Mouse (Mus musculus): ENCODE measurements around the gene Rfwd3. TPM values are rescaled to one million over a fixed set of nuclear protein-coding genes. Genes with fewer than 3 reads are reported as not detected.
A peak's percentile ranks its signal among the peaks of the same experiment; 100 is the strongest.
"Not testable (repeated sequence)": the region's sequence is repeated elsewhere in the genome, so short reads cannot be mapped to it uniquely, and the experiment has no call there.

The Rfwd3 gene
- polyA plus RNA-seq, 1 experiment from 2014 or later, result 71.9 TPM

DNA sequence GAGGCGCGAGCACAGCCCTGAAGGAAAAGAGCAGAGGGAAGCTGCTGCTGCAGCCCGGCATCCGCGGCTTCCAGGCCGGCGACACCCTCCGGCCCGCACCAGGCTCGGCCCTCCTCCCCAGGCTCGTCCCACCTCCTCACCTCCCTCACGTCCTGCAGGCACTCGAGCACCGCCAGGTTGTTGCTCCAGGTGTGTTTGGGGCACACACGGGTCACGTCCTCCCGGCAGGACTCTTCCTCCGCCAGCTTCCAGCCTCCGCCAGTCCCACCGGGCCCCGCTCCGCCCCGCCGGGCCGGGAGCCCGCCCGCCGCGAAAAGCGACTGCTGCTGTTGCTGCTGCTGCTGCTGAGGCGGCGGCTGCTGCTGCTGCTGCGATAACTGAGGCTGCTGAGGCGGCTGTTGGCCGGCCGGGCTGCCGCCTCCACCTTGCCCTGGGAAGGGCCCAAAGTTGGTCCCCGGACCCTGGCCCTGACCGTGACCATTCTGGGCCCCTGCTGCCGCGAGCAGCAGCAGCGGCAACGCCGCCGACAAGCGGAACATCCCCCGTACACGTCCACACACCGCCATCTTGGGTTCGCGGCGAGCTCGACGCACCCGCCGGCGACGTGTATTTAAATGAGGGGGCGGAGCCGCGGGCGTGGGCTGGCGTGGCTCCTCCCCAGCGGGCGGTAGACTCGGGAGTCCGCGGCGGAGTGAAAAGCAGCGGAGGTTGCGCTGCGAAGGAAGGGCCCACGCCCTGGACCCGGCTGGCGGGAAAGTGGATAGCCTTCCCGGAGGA lies 41.2 kb downstream of the Rfwd3 start, which contains the start of gene Glg1:
Glg1 (minus strand) TSS at position 586 of the 777 bp plus-strand sequence.
- peak; percentile 91 for ATAC-seq (ENCODE audit: low FRiP score, low TSS enrichment)
- under 1% methylated on average over 73 of the region's 76 CpGs for WGBS
- Histone ChIP-seq H3K4me2 (replicated peaks; ENCODE audit: low read depth, low read length) (peak within 1 kb of the TSS; percentile 72), H3K27ac (ENCODE audit: low read length) (peak within 1 kb of the TSS; percentile 100), H3K4me3 (ENCODE audit: low read length) (peak within 1 kb of the TSS; percentile 96), H3K36me3 (ENCODE audit: insufficient read depth, low read length) (peaks cover 5% of the 10 kb centered on the region; the same call in 1 of the 2 replicates), H3K9me3 (ENCODE audit: low read length) (no peaks in the 10 kb centered on the region), H3K27me3 (ENCODE audit: insufficient read depth, low read length) (no peaks in the 10 kb centered on the region), H3K4me1 (ENCODE audit: insufficient read depth, low read length) (peaks cover 16% of the 10 kb centered on the region), H3K9ac (replicated peaks; ENCODE audit: low read length) (peak within 1 kb of the TSS; percentile 96)

DNA sequence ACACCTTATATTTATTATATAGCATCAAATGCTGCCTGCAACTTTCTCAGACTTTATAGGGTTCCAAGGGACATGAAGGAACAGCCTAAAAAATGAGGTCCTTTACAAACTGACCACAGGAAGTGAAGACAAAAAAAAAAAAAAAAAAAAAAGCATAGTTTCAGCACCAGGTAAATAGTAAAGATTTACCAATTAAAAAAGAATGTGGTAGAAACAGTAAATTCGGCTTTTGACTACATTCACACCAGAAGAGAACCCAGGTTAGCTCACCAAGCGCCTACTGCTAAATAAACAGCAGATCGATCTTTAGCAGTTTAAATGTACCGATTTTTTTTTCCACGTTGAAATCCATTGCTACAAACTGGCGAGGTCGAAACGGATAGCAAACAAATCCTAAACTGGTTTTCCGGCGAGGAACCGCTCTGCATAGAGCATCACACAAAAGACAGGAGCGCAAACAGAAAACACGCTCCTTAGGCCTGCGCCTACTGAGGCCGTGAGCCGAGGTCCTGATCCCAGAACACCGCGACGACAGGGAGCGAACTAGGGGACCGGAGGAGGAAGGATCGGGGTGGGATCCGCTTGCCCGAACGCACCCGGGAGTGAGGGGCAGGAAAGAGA lies 41.9 kb downstream of the Rfwd3 start:
- H3K36me3 ChIP-seq (ENCODE audit: insufficient read depth, low read length), result peaks cover 5% of the 10 kb centered on the region; the same call in 1 of the 2 replicates
- under 1% methylated on average over 26 of the region's 26 CpGs for WGBS
- ATAC-seq (ENCODE audit: low FRiP score, low TSS enrichment), result peak; percentile 80
- H3K27me3 ChIP-seq (ENCODE audit: insufficient read depth, low read length), result no peaks in the 10 kb centered on the region
- H3K4me1 ChIP-seq (ENCODE audit: insufficient read depth, low read length), result peaks cover 16% of the 10 kb centered on the region
- H3K4me2 ChIP-seq (replicated peaks; ENCODE audit: low read depth, low read length), result peak overlapping the region; percentile 72
- no peaks in the 10 kb centered on the region for H3K9me3 ChIP-seq (ENCODE audit: low read length)
- peak overlapping the region; percentile 96 for H3K9ac ChIP-seq (replicated peaks; ENCODE audit: low read length)
- peak overlapping the region; percentile 100 for H3K27ac ChIP-seq (ENCODE audit: low read length)
- H3K4me3 ChIP-seq (ENCODE audit: low read length), result peak overlapping the region; percentile 96

DNA sequence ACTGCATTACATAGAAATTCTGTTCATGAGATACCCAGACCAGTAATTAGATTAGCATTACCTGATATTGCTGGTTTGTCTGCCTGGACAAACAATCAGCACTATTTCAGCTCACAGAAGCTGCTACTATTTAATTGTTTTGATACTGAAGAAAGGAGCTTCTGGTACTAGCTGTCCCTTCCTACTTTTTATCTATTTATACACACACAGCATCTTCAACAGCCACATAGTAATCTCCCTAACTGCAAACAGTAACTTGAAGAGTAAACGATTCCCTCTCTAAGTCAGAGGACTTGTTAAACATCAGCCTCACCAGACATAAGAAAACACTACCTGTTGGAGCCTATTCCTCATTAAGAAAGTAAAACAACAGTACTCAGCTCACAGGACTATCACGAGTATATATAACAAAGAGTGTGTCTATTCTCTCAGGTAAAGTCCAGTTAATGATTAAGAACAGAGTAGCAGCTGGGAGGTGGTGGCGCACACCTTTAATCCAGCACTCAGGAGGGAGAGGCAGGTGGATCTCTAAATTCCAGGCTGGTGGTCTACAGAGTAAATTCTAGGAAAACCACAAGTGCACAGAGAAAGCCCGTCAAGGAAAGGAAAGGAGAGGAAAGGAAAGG lies 47.4 kb downstream of the Rfwd3 start:
- Histone ChIP-seq H3K27me3 (ENCODE audit: insufficient read depth, low read length) (no peaks in the 10 kb centered on the region), H3K4me3 (ENCODE audit: low read length) (no peak overlapping the region), H3K9me3 (ENCODE audit: low read length) (no peaks in the 10 kb centered on the region), H3K27ac (ENCODE audit: low read length) (no peak overlapping the region), H3K4me2 (replicated peaks; ENCODE audit: low read depth, low read length) (no peak overlapping the region), H3K36me3 (ENCODE audit: insufficient read depth, low read length) (peaks cover 5% of the 10 kb centered on the region; the same call in 1 of the 2 replicates), H3K4me1 (ENCODE audit: insufficient read depth, low read length) (peaks cover 8% of the 10 kb centered on the region), H3K9ac (replicated peaks; ENCODE audit: low read length) (no peak overlapping the region)
- 60% methylated on average over 4 of the region's 4 CpGs for WGBS
- peak; percentile 31; the same call in 1 of the 2 replicates for ATAC-seq (ENCODE audit: low FRiP score, low TSS enrichment)

DNA sequence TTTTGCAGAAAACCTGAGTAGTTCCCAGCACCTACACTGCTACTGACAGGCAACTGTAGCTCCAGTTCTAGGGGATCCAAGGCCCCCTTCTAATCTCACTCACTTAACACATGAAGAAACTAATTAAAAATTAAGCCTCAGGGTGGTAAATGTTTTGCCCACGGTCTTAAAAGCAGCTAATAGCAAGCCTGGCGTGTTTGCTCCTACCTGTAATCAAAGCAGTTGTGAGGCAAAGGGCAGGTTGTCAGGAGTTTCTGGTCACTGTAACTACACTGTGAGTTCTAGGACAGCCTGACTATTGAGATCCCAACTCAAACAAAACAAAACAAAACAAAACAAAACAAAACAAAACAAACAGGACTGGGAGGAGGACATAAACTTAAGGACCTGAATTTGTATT lies 49.9 kb downstream of the Rfwd3 start:
- WGBS, result 48% methylated on average over 2 of the region's 2 CpGs
- no peak overlapping the region for H3K9ac ChIP-seq (replicated peaks; ENCODE audit: low read length)
- no peak overlapping the region for H3K4me3 ChIP-seq (ENCODE audit: low read length)
- no peak overlapping the region for H3K4me2 ChIP-seq (replicated peaks; ENCODE audit: low read depth, low read length)
- no peaks in the 10 kb centered on the region for H3K36me3 ChIP-seq (ENCODE audit: insufficient read depth, low read length)
- H3K27me3 ChIP-seq (ENCODE audit: insufficient read depth, low read length), result no peaks in the 10 kb centered on the region
- no peaks in the 10 kb centered on the region for H3K9me3 ChIP-seq (ENCODE audit: low read length)
- H3K4me1 ChIP-seq (ENCODE audit: insufficient read depth, low read length), result peaks cover 4% of the 10 kb centered on the region; the same call in 1 of the 2 replicates
- no peak for ATAC-seq (ENCODE audit: low FRiP score, low TSS enrichment)
- H3K27ac ChIP-seq (ENCODE audit: low read length), result no peak overlapping the region; the same call in 1 of the 2 replicates

DNA sequence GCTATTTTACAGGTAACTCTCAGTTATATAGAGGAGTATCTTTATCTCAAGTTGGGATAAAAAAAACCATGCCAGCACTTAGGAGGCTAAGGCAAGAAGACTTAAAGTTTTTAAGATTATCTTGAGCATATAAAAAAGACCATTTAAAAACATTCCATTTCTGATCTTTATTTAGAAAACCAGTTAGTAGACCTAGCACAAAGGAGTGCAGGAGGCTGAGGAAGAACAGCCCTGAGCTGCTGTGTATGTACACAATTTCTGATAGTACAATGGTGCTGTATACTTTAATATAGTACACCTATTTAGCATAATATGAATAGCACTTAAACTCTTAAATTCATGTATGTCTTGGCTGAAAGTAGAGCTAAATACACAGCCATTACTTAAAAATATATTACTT lies 51.9 kb downstream of the Rfwd3 start:
- Histone ChIP-seq H3K4me3 (ENCODE audit: low read length) (no peak overlapping the region), H3K9me3 (ENCODE audit: low read length) (no peaks in the 10 kb centered on the region), H3K4me2 (replicated peaks; ENCODE audit: low read depth, low read length) (no peak overlapping the region), H3K4me1 (ENCODE audit: insufficient read depth, low read length) (peaks cover 4% of the 10 kb centered on the region; the same call in 1 of the 2 replicates), H3K27me3 (ENCODE audit: insufficient read depth, low read length) (no peaks in the 10 kb centered on the region), H3K27ac (ENCODE audit: low read length) (0 out of 2 replicates have a peak overlapping the region, but pooled peaks have one; percentile 38), H3K36me3 (ENCODE audit: insufficient read depth, low read length) (no peaks in the 10 kb centered on the region), H3K9ac (replicated peaks; ENCODE audit: low read length) (no peak overlapping the region)
- ATAC-seq (ENCODE audit: low FRiP score, low TSS enrichment), result no peak

DNA sequence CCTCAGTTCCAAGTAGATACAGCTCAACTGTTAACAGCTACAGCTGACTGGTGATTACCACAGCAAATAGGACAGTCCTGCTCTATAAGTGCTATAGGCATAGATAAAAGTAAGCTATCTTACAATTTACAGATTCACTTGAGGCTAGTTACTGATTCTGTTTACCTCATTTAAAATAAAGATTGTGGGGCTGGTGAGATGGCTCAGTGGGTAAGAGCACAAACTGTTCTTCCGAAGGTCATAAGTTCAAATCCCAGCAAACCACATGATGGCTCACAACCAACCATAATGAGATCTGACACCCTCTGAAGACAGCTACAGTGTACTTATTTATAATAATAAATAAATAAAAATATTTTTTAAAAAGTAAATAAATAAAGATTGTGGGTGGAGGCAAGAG lies 53.2 kb downstream of the Rfwd3 start:
- not testable (repeated sequence) for H3K4me3 ChIP-seq (ENCODE audit: low read length); H3K36me3 ChIP-seq (ENCODE audit: insufficient read depth, low read length); H3K9ac ChIP-seq (replicated peaks; ENCODE audit: low read length); H3K4me2 ChIP-seq (replicated peaks; ENCODE audit: low read depth, low read length); H3K4me1 ChIP-seq (ENCODE audit: insufficient read depth, low read length); H3K27ac ChIP-seq (ENCODE audit: low read length); H3K9me3 ChIP-seq (ENCODE audit: low read length); ATAC-seq (ENCODE audit: low FRiP score, low TSS enrichment); H3K27me3 ChIP-seq (ENCODE audit: insufficient read depth, low read length)
- WGBS, result 97% methylated on average over 1 of the region's 1 CpGs

DNA sequence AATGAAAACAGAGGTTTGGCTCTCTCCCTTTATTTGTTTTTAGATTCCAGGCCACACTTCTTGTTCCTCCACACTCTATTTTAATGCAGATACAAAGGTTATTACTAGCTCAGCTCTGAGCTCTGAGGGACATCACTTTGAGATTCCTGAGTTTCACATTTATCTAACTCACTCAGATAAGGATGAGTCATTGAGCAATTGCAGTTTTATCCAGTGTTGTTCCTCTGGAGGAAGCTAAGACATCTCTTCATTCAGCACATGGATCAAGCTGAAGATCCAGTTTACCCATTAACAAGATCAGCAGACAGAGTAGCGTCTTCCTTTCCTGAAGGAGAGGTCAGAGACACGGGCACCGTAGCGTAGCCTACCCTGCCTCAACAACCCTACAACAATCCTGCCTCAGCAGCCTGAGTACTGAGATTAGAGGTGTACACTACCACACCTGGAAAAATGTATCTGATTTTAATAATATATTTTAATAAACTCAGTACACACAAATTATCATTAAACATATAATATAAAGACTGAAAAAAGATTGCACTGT lies 53.7 kb downstream of the Rfwd3 start:
- no peak overlapping the region for H3K4me2 ChIP-seq (replicated peaks; ENCODE audit: low read depth, low read length)
- no peak overlapping the region for H3K9ac ChIP-seq (replicated peaks; ENCODE audit: low read length)
- peaks cover 4% of the 10 kb centered on the region; the same call in 1 of the 2 replicates for H3K4me1 ChIP-seq (ENCODE audit: insufficient read depth, low read length)
- H3K27ac ChIP-seq (ENCODE audit: low read length), result peak overlapping the region; percentile 11; the same call in 1 of the 2 replicates
- H3K36me3 ChIP-seq (ENCODE audit: insufficient read depth, low read length), result no peaks in the 10 kb centered on the region
- WGBS, result 74% methylated on average over 4 of the region's 4 CpGs
- H3K9me3 ChIP-seq (ENCODE audit: low read length), result no peaks in the 10 kb centered on the region
- no peaks in the 10 kb centered on the region for H3K27me3 ChIP-seq (ENCODE audit: insufficient read depth, low read length)
- ATAC-seq (ENCODE audit: low FRiP score, low TSS enrichment), result 0 out of 2 replicates have a peak, but pooled peaks have one; percentile 67
- H3K4me3 ChIP-seq (ENCODE audit: low read length), result no peak overlapping the region

DNA sequence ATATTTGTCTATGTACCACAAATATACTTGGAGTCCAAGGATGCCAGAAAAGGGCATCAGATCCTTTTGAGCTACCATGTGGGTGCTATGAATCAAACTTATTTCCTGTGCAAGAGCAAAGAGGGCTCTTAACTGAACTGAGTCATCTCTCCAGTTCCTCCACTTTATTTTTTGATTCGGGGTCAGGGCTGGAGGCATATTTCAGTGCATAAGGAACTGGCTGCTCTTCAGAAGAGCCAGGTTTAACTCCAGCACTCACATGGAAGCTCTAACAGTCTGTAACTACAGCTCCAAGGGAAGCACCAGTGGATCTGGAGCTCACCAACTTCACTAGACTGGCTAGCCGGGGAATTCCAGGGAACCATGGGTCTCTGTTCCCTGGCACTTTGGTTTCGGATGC lies 62.7 kb downstream of the Rfwd3 start:
- no peaks in the 10 kb centered on the region for H3K9me3 ChIP-seq (ENCODE audit: low read length)
- H3K27ac ChIP-seq (ENCODE audit: low read length), result no peak overlapping the region
- no peak for ATAC-seq (ENCODE audit: low FRiP score, low TSS enrichment)
- 83% methylated on average over 3 of the region's 3 CpGs for WGBS
- no peaks in the 10 kb centered on the region for H3K4me1 ChIP-seq (ENCODE audit: insufficient read depth, low read length)
- H3K36me3 ChIP-seq (ENCODE audit: insufficient read depth, low read length), result no peaks in the 10 kb centered on the region
- H3K4me3 ChIP-seq (ENCODE audit: low read length), result no peak overlapping the region
- H3K9ac ChIP-seq (replicated peaks; ENCODE audit: low read length), result no peak overlapping the region
- H3K27me3 ChIP-seq (ENCODE audit: insufficient read depth, low read length), result no peaks in the 10 kb centered on the region
- H3K4me2 ChIP-seq (replicated peaks; ENCODE audit: low read depth, low read length), result no peak overlapping the region

DNA sequence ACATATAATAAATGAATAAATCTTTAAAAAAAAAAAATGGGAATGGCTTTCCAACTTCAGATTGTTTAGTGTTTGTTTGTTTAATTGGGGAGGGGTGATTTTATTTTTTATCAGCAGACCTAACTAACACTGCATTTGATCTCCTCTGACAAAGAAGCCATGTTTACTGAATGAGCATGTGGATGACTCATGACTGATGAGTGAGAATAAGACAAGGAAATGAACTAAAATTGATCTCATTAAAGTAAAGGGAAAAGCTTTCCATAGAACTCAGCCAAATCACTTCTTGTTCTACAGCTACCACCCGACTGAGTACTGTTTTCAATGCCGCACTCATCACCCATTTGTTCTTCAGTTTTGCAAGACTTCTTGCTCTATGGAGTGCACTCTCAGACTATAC lies 66.3 kb downstream of the Rfwd3 start:
- H3K4me1 ChIP-seq (ENCODE audit: insufficient read depth, low read length), result no peaks in the 10 kb centered on the region
- no peak overlapping the region for H3K9ac ChIP-seq (replicated peaks; ENCODE audit: low read length)
- H3K4me3 ChIP-seq (ENCODE audit: low read length), result no peak overlapping the region
- H3K27ac ChIP-seq (ENCODE audit: low read length), result no peak overlapping the region
- H3K4me2 ChIP-seq (replicated peaks; ENCODE audit: low read depth, low read length), result no peak overlapping the region
- H3K9me3 ChIP-seq (ENCODE audit: low read length), result no peaks in the 10 kb centered on the region
- WGBS, result 96% methylated on average over 2 of the region's 2 CpGs
- H3K27me3 ChIP-seq (ENCODE audit: insufficient read depth, low read length), result no peaks in the 10 kb centered on the region
- ATAC-seq (ENCODE audit: low FRiP score, low TSS enrichment), result no peak
- H3K36me3 ChIP-seq (ENCODE audit: insufficient read depth, low read length), result no peaks in the 10 kb centered on the region
